Mouse (Mus musculus): ENCODE data around the gene Kmt5a. TPM values are rescaled to one million over a fixed set of nuclear protein-coding genes. Genes with fewer than 3 reads are reported as not detected.

The Kmt5a gene
- polyA plus RNA-seq, 1 experiment: 76.5 TPM

DNA sequence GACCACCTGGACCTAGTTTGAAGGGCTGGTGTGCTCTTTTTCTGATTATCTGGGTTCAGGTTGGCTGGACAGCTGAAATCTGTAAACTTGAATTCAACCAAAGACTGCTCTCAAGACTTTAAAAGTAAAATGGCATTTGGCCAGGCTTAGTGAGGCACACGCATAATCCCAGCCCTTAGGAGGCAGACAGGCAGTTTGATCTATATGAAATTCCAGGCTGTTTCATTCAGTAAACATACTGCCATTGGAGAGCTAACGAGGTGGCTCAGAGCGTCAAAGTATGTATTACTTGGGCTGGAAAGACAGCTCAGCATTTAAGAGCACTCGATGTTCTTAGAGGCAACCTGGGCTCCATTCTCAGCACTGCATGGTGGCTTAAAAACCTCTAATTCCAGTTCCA, 52.0 kb downstream of the Kmt5a start:
- no peak overlapping the region for H3K27ac ChIP-seq (ENCODE audit: control insufficient read depth, insufficient read depth, low read length)
- no peak for DNase-seq
- no peaks in the 10 kb centered on the region for H3K27me3 ChIP-seq (ENCODE audit: control insufficient read depth, insufficient read depth, low read length)
- no peak overlapping the region for H3K4me3 ChIP-seq (ENCODE audit: control insufficient read depth, insufficient read depth, low read length)
- TF ChIP-seq CTCF (IDR thresholded peaks at IDR 0.05; ENCODE audit: borderline replicate concordance, control insufficient read depth, extremely low read depth, insufficient read depth, low read length, poor library complexity) (no peak), POLR2A (IDR thresholded peaks at IDR 0.05; ENCODE audit: control insufficient read depth, extremely low read depth, insufficient read depth, low read length, poor library complexity) (no peak)
- WGBS: 98% methylated on average over 4 of the region's 4 CpGs
- 0 out of 2 replicates have a peak, but pooled peaks cover 4% of the 10 kb centered on the region for H3K36me3 ChIP-seq (ENCODE audit: control insufficient read depth, insufficient read depth, low read length)
- peaks cover 19% of the 10 kb centered on the region for H3K4me1 ChIP-seq (replicated peaks; ENCODE audit: control insufficient read depth, insufficient read depth, low read length)

DNA sequence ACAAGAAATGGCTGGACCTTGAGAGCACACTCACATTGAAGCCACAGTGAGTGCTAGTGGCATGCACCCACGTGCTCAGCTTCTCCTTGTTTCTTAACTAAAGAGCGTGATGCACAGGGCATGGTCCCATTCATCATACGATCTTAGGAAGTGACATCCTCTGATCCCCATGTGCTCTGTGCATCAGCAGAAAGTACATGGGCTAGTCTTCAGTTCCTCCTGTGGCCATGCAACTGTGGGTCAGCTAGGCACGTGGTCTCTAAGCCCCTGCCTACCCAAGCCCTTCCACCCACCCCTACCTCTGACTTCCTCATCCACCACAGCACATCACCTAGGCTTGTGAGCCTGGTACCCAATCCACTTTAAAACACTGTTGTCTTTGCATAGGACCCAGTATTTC, 52.9 kb downstream of the Kmt5a start:
- TF ChIP-seq CTCF (IDR thresholded peaks at IDR 0.05; ENCODE audit: borderline replicate concordance, control insufficient read depth, extremely low read depth, insufficient read depth, low read length, poor library complexity) (no peak), POLR2A (IDR thresholded peaks at IDR 0.05; ENCODE audit: control insufficient read depth, extremely low read depth, insufficient read depth, low read length, poor library complexity) (no peak)
- 0 out of 2 replicates have a peak, but pooled peaks cover 4% of the 10 kb centered on the region for H3K36me3 ChIP-seq (ENCODE audit: control insufficient read depth, insufficient read depth, low read length)
- no peak for DNase-seq

DNA sequence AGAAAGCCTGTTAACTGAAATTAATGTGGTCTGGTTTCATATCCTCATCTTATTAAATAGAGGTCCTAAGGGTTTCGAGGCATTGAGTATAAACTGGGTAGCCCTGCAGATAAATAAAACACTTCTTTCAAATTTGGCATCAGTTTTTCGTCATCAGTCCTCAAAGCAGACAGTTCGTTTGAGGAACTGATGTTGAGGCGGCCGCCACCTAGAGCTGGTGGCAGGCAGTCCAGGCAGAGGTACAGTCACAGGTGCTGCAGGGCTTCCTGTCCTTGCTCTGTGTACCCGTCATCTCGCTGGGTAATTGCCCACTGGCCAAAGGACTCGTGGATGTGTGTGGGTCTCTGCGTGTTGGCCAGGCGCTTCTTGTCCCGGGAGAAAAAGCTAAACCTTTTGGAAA, 53.7 kb downstream of the Kmt5a start:
- WGBS: 56% methylated on average over 11 of the region's 11 CpGs
- Histone ChIP-seq H3K4me1 (replicated peaks; ENCODE audit: control insufficient read depth, insufficient read depth, low read length) (peaks cover 30% of the 10 kb centered on the region), H3K4me3 (ENCODE audit: control insufficient read depth, insufficient read depth, low read length) (no peak overlapping the region), H3K36me3 (ENCODE audit: control insufficient read depth, insufficient read depth, low read length) (0 out of 2 replicates have a peak, but pooled peaks cover 4% of the 10 kb centered on the region), H3K27me3 (ENCODE audit: control insufficient read depth, insufficient read depth, low read length) (no peaks in the 10 kb centered on the region), H3K27ac (ENCODE audit: control insufficient read depth, insufficient read depth, low read length) (no peak overlapping the region)
- DNase-seq: no peak
- TF ChIP-seq POLR2A (IDR thresholded peaks at IDR 0.05; ENCODE audit: control insufficient read depth, extremely low read depth, insufficient read depth, low read length, poor library complexity) (no peak), CTCF (IDR thresholded peaks at IDR 0.05; ENCODE audit: borderline replicate concordance, control insufficient read depth, extremely low read depth, insufficient read depth, low read length, poor library complexity) (no peak)

More for the DNA sequence above, 52.9 kb downstream of the Kmt5a start:
- Histone ChIP-seq H3K4me1 (replicated peaks; ENCODE audit: control insufficient read depth, insufficient read depth, low read length) (peaks cover 25% of the 10 kb centered on the region), H3K27ac (ENCODE audit: control insufficient read depth, insufficient read depth, low read length) (no peak overlapping the region), H3K27me3 (ENCODE audit: control insufficient read depth, insufficient read depth, low read length) (no peaks in the 10 kb centered on the region), H3K4me3 (ENCODE audit: control insufficient read depth, insufficient read depth, low read length) (no peak overlapping the region)
- 78% methylated on average over 4 of the region's 4 CpGs for WGBS

DNA sequence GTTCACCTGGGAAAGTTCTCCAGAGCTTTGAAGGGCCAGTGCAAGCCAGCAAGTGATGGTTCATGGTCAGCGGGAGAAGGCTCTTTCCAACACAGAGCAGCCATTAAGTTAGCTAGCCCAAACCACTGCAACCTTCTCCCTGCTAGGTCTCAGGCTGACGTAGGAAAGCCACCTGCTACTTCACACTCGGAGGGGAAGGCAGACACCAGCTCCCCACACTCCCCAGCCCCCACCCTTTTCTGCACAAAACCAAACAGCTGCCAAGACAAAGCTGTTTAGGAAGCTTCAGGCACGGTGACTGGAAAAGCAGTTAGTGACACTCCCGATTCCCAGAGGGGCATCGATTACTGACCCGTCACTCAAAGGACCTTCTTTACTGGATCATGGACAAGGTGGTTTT, 55.8 kb downstream of the Kmt5a start:
- Histone ChIP-seq H3K36me3 (ENCODE audit: control insufficient read depth, insufficient read depth, low read length) (0 out of 2 replicates have a peak, but pooled peaks cover 4% of the 10 kb centered on the region), H3K4me1 (replicated peaks; ENCODE audit: control insufficient read depth, insufficient read depth, low read length) (peaks cover 30% of the 10 kb centered on the region), H3K27ac (ENCODE audit: control insufficient read depth, insufficient read depth, low read length) (peak overlapping the region; percentile 58), H3K4me3 (ENCODE audit: control insufficient read depth, insufficient read depth, low read length) (no peak overlapping the region), H3K27me3 (ENCODE audit: control insufficient read depth, insufficient read depth, low read length) (no peaks in the 10 kb centered on the region)
- WGBS: 44% methylated on average over 7 of the region's 7 CpGs
- no peak for TF ChIP-seq POLR2A (IDR thresholded peaks at IDR 0.05; ENCODE audit: control insufficient read depth, extremely low read depth, insufficient read depth, low read length, poor library complexity)
- no peak for TF ChIP-seq CTCF (IDR thresholded peaks at IDR 0.05; ENCODE audit: borderline replicate concordance, control insufficient read depth, extremely low read depth, insufficient read depth, low read length, poor library complexity)
- peak; percentile 41 for DNase-seq

DNA sequence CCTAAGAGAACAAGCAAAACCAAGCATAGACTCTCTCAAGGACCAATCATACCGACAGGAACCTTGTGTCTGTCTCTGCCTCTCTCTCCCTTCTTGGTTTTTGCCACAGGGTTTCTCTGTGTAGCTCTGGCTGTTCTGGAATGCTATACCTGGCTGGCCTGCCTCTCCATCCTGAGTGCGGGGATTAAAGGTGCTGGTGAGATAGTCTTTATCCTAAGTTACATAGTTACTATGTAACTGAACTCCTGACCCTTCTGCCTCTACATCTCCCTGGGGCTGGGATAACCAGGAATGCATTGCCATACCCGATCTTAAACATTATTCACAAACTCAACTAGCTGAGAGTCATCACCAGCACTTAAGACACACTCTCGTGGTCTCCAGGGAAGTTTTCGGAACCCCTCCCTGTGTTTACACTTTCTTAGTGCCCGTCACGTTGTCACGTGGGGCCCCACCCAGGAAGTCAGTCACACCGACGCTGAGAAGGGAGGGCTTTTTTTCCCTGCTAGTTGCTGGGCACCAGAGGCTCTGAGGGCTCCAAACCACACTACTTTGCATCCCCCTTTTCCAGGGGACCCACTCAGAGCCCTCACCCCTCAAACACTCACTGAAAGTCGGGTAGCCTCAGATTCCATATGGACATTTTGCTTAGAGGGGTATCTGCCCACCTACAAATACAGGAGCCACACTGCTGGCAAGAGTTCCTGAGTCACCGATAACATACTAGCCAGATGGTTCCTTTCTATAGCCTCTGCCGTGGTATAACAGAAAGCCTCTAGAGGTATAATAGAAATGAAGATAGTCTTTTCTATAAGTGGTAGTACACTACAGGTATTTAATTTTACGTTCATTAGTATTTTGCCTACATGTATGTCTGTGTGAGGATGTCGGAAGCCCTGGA, 57.1 kb downstream of the Kmt5a start:
- H3K4me3 ChIP-seq (ENCODE audit: control insufficient read depth, insufficient read depth, low read length): no peak overlapping the region
- no peaks in the 10 kb centered on the region for H3K27me3 ChIP-seq (ENCODE audit: control insufficient read depth, insufficient read depth, low read length)
- DNase-seq: peak; percentile 38

DNA sequence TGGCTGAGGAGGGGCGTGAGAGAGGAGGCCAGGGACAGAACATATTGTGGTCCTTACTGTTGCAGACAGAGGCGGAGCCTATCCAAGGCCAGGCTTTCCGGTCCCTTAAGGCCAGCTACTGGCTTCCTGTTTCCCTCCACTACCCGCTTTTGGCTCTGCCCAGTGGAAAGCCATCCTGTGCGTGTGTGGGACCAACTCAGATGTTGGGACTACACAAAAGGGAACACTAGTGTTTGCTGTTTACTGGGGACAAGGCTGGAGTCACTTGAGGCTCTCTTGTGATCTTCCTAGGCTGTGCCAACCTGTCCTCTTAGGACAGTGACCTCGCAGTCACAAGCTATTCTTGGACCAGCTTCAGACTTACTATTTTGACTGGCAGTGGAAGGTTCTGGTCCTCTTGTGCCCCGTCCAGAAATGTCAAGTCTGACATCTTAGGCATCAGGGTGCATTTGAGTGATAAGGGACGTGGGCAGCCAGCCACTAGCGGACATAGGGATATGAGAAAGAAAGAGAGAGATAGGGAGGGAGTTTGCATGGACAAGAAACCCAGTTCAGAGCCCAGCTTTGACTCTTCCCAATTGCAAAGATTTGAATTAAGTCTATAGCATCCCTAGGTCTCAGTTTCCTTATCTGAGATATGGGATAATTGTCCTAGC, 58.6 kb downstream of the Kmt5a start:
- no peak for DNase-seq
- Histone ChIP-seq H3K36me3 (ENCODE audit: control insufficient read depth, insufficient read depth, low read length) (no peaks in the 10 kb centered on the region), H3K27ac (ENCODE audit: control insufficient read depth, insufficient read depth, low read length) (no peak overlapping the region), H3K27me3 (ENCODE audit: control insufficient read depth, insufficient read depth, low read length) (no peaks in the 10 kb centered on the region), H3K4me1 (replicated peaks; ENCODE audit: control insufficient read depth, insufficient read depth, low read length) (peaks cover 30% of the 10 kb centered on the region), H3K4me3 (ENCODE audit: control insufficient read depth, insufficient read depth, low read length) (no peak overlapping the region)
- 64% methylated on average over 9 of the region's 9 CpGs for WGBS
- no peak for TF ChIP-seq CTCF (IDR thresholded peaks at IDR 0.05; ENCODE audit: borderline replicate concordance, control insufficient read depth, extremely low read depth, insufficient read depth, low read length, poor library complexity)
- TF ChIP-seq POLR2A (IDR thresholded peaks at IDR 0.05; ENCODE audit: control insufficient read depth, extremely low read depth, insufficient read depth, low read length, poor library complexity): no peak

More for the DNA sequence above, 57.1 kb downstream of the Kmt5a start:
- Histone ChIP-seq H3K4me1 (replicated peaks; ENCODE audit: control insufficient read depth, insufficient read depth, low read length) (peaks cover 30% of the 10 kb centered on the region), H3K36me3 (ENCODE audit: control insufficient read depth, insufficient read depth, low read length) (no peaks in the 10 kb centered on the region), H3K27ac (ENCODE audit: control insufficient read depth, insufficient read depth, low read length) (peak overlapping the region; percentile 83)
- 41% methylated on average over 15 of the region's 15 CpGs for WGBS
- TF ChIP-seq CTCF (IDR thresholded peaks at IDR 0.05; ENCODE audit: borderline replicate concordance, control insufficient read depth, extremely low read depth, insufficient read depth, low read length, poor library complexity): no peak
- TF ChIP-seq POLR2A (IDR thresholded peaks at IDR 0.05; ENCODE audit: control insufficient read depth, extremely low read depth, insufficient read depth, low read length, poor library complexity): 0 out of 2 replicates have a peak, but pooled peaks have one; percentile 31
